Mouse (Mus musculus): ENCODE data around the gene Mfge8.

- TF ChIP-seq CTCF (IDR thresholded peaks at IDR 0.05; ENCODE audit: low read depth) (no peak), EP300 (IDR thresholded peaks at IDR 0.05; ENCODE audit: low read depth) (no peak)
Observed at GRCm38 (mm10) chr7:79171782-79172181, 22.9 kb upstream of the Mfge8 start.

Measured in liver, embryonic 14.5 days (tissue).